Mouse (Mus musculus) activated CD4-positive, CD25-positive, alpha-beta regulatory T cell, adult 4 months (primary cell): ENCODE measurements around the gene Cox6a2. TPM values are rescaled to one million over a fixed set of nuclear protein-coding genes. Genes with fewer than 3 reads are reported as not detected.

ENCODE experiments used
- ATAC-seq: one replicate; pipeline ENCODE4 v1.8.0; 2017
- polyA plus RNA-seq, 2 experiments: library from polyadenylated mRNA; unstranded; fragments of 100-300 nt; shearing (Covaris generic); gene quantifications; one replicate each; pipeline ENCODE4 v1.2.1; 2017

Gene Cox6a2
- not detected for polyA plus RNA-seq

GRCm38 (mm10) chr7:128206152-128206551, at the start of gene Cox6a2:
Cox6a2 (minus strand) TSS chr7:128206387.
- no peak for ATAC-seq

DNA sequence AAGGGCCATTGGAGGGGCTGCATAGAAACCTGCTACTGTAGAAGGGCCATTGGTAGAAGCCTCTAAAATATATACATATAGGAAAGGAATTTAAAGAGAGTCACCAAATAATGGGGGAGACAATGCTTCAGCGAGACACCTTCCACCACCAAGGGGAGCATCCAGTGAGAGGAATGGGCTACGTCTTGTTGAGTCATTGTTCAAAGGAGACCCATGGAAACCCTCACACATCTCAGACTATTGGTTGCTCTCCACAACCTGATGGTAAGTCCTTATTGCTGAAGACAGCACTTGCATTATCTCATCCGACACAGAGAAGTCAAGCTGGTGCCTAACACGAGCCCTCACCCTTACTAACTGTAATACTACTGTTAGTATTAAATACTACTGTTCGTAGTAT, 49.6 kb upstream of the Cox6a2 start:
- no peak for ATAC-seq

- no peak for ATAC-seq
Measured at GRCm38 (mm10) chr7:128254978-128255377, 48.8 kb upstream of the Cox6a2 start.

DNA sequence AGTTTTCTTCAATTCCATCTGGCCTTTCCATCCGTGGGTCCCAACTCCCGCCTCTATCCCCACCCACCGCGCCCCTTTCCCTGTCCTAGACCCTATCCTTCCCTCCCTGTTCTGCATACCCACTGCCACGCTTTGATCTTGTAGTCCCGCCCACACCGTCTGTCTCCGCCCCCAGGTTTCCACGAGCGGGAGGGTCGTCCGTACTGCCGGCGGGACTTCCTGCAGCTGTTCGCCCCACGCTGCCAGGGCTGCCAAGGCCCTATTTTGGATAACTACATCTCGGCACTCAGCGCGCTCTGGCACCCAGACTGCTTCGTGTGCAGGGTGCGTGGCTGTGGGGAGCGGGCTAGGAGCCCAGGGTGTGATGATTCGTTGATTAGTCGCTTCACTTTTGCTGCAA, 46.4 kb upstream of the Cox6a2 start:
- ATAC-seq, result no peak

DNA sequence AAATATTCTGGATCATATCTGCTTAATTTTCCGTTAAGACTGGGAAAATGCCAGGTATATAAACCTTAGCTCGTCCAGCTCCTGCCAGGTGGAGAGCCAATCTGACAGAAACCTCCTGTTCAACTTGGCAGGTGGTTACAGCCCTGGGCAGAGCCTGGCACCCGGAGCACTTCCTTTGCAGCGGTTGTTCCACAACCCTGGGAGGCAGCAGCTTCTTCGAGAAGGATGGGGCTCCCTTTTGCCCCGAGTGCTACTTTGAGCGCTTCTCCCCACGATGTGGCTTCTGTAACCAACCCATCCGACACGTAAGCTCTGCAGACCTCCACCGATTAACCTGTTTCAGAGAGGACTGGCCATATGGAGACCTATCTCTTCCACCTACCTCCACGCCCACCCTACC, 45.8 kb upstream of the Cox6a2 start:
- ATAC-seq, result no peak

DNA sequence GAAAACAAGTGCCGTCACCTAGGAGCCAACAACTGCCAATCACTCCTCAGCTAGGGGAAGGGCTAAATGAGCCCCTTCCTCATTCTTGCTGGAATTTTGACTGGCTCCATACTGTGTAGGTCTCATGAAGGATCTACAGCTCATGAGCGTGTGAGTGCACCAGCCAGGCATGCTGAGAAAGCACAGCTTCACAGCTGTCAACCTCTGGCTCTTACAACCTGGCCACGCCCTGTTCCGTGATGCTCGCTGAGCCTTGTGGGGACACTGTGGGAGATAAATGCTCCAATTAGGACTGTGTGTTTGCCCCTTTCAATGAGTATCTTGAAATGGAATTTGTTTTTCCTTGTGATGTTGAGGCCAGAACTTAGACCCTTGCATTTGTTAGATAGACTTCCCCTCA, 43.8 kb upstream of the Cox6a2 start:
- ATAC-seq, result no peak

DNA sequence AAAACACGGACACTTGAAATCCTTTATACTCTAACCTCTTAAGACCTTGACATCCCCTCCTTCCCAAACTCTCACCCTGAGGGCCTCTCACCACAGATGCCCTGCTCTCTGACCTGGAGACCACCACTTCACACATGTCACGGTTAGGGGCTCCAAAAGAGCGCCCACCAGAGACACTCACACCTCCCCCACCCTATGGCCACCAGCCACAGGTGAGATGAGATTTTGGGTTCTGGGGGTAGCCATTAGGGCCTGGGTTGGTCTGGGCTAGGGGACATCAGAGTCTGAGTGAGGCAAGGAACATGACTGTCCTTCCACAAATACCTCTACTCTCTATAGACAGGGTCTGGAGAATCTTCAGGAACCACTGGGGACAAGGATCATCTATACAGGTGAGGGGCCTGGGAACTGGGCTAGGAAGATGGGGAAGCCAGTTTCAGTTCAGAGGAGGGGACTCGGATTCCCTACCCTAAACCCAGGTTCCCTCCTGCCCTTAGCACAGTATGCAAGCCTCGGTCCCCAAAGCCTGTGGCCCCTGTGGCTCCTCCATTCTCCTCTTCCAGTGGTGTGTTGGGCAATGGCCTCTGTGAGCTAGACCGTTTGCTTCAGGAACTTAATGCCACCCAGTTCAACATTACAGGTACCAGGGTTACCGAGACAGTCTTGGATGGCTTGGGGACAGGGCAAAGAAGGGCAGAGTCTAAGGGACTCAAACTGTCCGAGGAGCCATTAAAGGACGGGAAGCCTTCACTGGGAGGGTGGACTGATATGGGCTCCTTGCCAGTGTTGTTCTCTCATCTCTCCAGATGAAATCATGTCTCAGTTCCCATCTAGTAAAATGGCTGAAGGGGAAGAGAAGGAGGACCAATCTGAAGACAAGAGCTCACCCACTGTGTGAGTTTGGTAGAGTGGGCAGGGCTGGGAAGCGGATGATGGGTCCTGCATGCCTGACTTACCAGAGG, 42.2 kb upstream of the Cox6a2 start:
- ATAC-seq, result no peak

DNA sequence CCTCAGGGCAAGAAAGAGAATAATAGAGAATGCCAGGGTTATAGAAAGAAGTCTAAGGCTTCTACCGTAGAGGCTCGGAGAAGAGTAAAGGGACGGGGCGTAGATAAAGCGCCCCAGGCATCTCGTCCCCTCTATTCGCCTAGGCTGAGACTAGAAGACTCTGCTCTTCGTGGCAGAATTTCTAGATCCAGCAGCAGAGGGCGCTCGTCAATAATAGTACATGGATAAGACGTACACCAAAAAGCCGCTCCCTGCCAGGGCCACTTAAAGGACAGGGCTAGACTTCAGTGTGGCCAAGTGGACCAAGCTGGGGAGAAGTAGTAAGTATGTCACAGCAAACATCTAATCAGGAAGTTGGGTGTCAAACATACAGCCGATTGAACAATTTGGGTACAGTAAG, 41.3 kb upstream of the Cox6a2 start:
- peak; percentile 46 for ATAC-seq

DNA sequence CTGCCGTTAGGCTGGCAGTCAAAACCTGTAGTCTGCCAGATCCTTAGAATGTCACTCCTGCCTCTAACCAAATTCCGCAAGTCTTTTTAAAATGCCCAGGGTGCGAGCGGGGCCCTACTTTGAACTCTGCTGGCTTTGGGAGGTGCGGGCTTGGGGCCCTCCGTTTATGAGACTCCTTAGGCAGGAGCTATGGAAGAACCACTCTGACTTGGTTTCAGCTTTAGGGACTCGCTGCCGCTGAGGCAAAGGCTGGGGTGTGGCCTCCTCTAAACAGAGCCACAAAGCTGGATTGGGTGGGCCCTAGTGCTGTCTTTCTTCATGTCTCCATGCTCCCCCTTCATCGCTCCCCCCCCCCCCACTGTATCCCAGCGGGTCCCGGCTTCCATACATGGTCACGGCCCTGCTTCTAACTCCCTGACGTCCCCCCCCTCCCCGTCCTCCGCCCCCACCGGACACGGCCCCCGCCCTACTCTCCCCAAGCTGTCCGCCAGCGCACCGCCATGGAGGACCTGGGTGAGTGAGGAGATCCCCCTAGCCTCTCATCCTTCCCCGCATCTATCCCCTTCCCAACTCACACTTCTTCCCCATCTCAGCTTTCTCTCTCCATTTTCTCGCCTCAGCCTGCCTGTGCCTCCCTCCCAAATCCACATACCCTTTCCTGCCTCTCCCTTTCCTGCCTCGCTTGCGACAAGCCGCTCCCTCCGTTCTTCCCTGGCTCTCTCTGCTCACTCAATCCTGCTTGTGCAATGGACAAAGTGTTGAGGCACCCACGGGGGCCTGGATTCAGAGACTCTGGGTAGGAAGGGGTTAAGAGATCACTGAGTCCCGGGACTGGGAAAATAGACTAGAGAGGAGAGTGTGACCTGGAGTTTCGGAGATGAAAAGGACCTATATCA, 40.6 kb upstream of the Cox6a2 start, which contains the start of gene Tgfb1i1:
Gene Tgfb1i1, plus strand, starts transcription at position 317 of the 896 bp plus-strand sequence.
- no peak for ATAC-seq

DNA sequence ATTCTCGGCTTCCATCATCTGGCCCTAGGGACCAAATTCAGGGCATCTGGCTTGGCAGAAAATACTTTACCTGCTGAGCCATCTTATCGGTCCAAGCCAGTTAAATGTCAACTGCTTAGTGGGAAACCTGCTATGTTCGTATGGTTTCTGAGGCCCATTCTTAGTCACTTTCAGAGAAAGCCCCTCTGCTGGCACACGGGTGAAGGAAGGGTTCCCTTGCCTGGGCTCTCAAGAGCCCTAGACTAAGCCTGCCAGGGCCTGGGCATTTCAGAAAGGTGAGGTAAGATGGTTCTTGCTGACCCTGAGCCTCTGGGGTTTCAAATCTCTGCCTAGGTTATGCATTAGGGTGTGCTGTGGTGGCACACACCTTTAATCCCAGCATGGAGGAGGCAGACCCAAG, 39.4 kb upstream of the Cox6a2 start:
- ATAC-seq, result no peak

DNA sequence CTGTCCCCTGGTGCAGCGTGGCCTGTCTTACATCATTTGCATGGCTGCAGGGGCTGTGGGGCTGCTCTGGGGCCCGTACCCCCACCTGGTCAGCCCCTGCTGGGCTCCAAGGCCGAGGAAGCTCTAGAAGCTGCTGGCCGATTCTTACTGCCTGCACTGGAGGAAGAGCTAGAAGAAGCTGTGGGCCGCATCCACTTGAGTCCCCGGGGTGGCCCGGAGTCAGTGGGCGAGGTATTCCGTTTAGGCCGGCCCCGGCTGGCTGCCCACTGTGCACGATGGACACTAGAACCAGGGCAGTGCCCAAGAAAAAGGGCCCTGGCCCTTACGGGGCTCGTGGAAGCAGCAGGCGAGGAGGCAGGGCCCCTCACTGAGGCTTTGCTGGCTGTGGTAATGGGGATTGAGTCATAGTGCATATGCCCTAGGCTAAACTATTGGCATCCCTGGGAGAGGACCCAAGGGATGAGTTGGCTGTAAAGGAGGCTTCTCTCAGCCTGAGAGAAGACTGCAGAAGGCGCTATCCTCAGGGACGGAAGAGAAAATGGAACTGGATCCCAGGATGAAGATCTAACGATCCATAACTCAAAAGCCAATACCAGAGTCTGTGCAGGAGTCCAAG, 38.3 kb upstream of the Cox6a2 start:
- ATAC-seq, result no peak

- no peak for ATAC-seq
Measured at GRCm38 (mm10) chr7:128243921-128244320, 37.7 kb upstream of the Cox6a2 start.

DNA sequence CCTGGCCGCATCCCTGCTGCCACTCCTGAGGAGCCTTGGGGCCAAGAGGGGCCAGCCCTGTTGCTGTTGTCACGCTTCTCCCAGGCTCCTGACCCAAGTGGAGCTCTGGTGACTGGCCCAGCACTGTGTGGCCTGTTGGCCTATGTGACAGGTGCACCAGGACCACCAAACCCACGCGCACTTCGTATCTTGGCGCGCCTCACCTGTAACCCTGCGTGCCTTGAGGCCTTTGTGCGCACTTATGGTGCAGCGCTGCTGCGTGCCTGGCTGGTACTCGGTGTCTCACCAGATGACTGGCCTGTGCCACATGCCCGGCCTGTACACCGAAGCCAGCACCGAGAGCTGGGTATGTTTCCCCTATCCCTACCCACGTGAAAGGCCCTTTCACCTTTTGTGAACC, 36.1 kb upstream of the Cox6a2 start:
- no peak for ATAC-seq

DNA sequence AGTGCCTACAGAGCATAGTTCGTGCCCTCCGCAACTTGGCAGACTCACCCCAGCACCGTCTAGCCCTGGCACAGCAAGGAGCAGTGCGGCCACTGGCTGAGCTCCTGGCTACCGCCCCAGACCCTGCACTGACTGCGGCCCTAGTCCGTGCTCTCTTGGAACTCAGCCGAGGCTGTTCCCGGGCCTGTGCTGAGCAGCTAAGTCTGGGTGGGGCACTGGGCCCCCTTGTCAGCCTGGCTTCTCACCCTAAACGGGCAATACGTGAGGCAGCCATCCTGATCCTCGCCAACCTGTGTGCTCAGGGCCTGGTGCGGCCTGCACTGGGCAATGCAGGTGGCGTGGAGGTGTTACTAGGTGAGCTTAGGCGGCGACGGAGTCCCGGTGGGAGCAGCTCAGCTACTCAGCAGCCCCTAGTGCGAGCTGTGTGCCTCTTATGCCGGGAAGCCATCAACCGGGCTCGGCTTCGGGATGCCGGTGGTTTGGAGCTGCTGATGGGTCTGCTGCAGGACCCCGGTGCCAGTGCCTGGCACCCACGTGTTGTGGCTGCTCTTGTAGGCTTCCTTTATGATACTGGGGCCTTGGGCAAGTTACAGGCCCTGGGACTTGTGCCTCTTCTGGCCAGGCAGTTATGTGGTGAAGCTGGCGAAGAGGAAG, 34.1 kb upstream of the Cox6a2 start:
- ATAC-seq, result no peak

GRCm38 (mm10) chr7:128238991-128239390, 32.8 kb upstream of the Cox6a2 start:
- ATAC-seq, result no peak

DNA sequence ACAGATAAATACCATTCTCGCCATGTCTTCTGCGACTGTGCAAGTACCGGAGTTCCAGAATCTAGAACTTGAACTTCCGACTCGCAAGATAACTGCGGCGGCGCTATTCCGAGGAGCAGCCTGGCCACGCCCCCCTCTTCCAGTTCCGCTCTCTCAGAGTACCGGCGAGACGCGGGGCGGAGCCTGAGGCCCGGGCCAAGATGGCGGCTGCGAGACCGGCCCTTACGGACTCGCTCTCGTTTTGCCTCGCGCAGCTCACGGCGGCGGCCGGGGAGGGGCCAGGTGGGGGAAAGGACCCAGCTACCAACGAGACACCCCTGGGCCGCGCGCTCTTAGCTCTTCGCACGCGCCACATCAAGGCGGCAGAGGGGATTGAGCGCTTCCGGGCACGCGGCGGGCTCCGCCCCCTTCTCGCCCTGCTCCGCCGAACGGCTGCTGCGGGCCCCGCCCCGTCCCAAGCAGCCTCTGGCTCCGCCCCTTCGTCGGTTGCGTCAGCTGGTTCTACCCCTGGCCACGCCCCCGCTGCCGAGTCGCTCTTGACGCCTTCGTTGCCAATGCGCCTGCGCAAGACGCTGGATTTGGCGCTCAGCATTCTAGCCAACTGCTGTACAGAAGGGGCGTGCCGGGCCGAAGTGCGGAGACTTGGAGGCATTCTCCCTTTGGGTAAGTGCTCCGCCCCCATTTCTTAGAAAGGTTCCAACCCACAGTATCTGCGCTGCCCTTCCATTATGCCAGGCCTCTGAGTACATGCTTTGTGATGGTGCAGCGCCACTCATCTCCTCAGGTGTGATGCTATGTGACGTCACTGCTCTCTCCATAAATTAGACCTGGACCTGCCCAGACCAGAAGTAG, 32.0 kb upstream of the Cox6a2 start, which contains the start of gene 9130023H24Rik:
Gene 9130023H24Rik, minus strand, starts transcription at position 105 of the 852 bp plus-strand sequence.
- peak; percentile 77 for ATAC-seq

DNA sequence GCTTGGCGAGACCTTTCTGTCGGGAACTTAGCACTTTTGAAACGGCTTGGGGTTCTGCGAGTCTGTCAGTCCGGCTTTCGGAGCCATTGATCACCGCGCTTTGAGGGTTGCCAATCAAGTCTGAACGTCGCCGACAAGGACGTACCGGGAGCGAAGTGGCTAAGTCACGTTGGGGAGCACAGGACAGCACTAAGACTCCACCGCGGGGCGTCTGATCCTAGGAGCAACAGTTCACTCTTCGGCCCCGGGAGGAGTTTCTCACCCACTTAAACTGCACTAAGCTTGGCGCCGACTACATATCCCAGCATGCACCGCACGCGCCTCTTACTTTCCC, 31.4 kb upstream of the Cox6a2 start:
- no peak for ATAC-seq

- peak; percentile 16 for ATAC-seq
Measured at GRCm38 (mm10) chr7:128236856-128237592, 30.8 kb upstream of the Cox6a2 start, which contains the start of gene Armc5. Armc5 (plus strand) TSS chr7:128237342.

- no peak for ATAC-seq
Measured at GRCm38 (mm10) chr7:128236426-128236825, 30.2 kb upstream of the Cox6a2 start.

- ATAC-seq, result no peak
Measured at GRCm38 (mm10) chr7:128235481-128235880, 29.3 kb upstream of the Cox6a2 start.

GRCm38 (mm10) chr7:128234796-128235195, 28.6 kb upstream of the Cox6a2 start:
- ATAC-seq, result no peak
